Mouse (Mus musculus) ES-CJ7 (cell line): ENCODE measurements around the gene Prkg2.

Experiments used
- DNase-seq: peaks from one replicate; pipeline ENCODE4 v3.0.0; 2011; ENCODE audit warnings: low read depth, low spot score

Gene Prkg2

GRCm38 (mm10) chr5:98975877-98976672 lies 61.1 kb downstream of the Prkg2 start:
- DNase-seq, result no peak

DNA sequence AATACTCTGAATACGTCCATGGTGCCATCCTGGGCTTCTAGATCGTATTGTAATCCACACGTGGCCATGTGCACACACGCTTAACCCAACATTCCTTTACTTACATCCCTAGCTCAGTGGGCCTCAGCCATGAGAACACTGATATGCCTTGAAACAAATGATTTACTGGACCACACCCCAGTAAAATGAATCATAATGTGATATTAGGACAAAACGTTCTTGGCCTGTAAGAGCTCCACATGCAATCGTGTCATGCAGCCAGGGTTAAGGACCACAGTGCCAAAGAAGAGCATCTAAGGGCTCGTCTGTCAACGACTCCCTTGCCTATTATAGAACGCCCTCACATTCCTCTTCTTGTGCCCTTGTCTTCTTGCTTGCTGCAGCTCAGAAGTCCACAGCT lies 70.5 kb downstream of the Prkg2 start:
- DNase-seq, result no peak

DNA sequence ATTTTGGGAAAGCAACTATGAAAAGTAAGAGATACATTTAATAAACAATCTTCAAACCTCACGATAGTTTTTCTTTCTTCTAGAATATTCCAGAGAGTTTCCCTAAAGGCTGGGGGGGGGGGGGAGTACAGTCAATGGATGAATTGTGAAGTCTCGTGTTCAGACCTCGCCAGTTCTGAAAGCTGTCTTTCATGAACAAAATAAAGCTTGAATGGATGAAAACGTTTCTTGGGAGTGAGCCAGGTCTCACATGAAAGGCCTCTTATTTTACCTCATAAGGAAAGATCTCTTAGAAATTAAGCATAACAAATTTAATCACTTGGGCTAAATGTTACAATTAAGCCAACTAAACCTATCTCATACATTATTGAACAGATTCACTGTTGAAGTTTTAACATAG lies 72.0 kb downstream of the Prkg2 start:
- DNase-seq, result no peak

GRCm38 (mm10) chr5:98964367-98964766 lies 72.8 kb downstream of the Prkg2 start:
- no peak for DNase-seq

DNA sequence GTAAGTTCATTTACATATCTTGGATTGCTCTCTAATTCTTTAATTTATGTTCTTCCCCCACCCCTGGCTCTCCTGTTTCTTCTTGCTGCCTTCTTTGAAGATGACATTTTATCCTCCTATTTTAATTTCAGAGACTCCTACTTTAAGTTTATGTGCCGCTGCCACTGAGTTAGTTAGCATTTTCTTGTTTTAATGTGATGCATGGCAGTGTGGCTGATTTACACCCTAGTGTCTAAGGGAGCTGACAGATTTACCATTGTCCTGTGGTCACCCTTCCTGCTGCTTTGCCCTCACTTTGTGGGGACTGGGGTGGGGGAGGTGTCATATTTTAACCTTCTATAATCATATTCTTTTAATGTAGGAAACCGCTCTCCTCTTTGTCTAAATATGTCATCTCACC lies 74.7 kb downstream of the Prkg2 start:
- DNase-seq, result no peak

DNA sequence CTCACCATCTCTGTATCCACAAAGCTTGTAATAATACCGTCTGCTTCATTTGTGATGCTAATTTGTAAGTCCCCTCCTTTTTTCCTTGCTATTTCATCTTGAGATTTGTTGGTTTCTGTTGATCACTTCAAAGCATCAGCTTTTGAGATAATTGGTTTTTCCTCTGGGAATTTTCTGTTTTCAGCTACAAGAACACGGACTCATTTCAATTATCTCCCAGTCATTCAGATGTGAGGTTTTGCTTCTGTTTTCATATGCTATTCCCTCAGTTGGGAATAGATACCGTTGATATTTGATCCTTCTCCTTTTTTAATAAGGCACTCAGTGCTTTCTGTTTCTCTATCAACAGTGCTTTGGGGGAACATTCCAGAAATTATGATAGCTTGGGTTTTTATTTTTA lies 81.6 kb downstream of the Prkg2 start:
- DNase-seq, result no peak

- DNase-seq, result peak; percentile 17
These were observed 83.8 kb downstream of the Prkg2 start for GRCm38 (mm10) chr5:98953386-98953785.

DNA sequence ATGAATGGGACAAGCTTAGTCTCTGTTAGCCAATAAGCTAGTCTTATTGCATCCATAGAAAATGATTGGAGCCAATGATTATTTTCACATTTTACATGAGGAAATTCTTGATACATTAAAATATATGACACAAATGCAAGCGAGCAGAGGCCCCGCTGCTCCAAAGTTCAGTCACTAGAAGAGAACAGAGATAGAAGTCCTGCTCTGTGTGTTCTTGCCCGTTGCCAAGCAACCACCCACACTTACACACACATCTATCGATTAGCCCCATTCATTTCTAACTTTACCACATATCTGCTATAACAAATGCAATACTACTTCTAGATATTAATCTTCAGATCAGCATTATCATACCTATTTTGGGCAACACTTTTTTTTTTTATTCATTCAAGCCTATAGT lies 85.6 kb downstream of the Prkg2 start:
- DNase-seq, result no peak

GRCm38 (mm10) chr5:98950495-98951092 lies 86.6 kb downstream of the Prkg2 start:
- DNase-seq, result no peak

DNA sequence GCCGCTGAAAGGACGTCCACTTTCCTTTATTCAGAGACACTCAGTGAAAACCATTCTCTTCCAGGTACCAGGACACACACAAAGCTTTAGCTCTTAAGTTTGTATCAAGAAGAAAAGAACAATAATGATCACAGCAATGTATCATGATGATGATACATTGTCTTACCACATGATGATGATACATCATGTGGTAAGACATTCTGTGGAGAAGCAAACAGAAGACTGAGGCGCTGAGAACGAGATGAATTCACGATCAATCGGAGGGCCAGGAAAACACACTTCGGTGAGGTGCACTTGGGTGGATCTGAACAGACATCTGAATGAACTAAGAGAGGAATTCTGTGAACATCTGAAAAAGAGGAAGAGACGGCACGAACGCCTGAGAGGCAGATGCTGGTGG lies 87.4 kb downstream of the Prkg2 start:
- DNase-seq, result no peak

- no peak for DNase-seq
These were observed 90.5 kb downstream of the Prkg2 start for GRCm38 (mm10) chr5:98946656-98947055.

- no peak for DNase-seq
These were observed 91.0 kb downstream of the Prkg2 start for GRCm38 (mm10) chr5:98946117-98946620.

DNA sequence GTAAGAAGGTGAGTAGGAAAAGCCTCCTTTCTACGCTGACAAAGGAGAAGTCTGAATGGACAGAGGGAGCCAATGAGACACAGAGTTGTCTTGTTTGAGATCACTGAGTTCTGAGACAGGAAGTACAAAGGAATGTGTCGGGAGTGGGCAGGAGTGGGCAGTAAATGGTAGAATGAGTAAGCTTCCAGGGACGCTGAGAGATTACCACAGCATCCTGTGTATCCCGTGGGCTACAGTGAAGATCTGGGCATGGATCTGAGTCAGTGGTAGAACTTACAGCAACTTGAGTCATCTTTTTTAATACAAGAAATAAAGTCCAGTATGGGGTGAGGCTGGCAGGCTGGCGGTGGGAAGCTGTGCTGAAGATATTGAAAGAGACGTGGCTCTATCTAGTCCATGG lies 93.4 kb downstream of the Prkg2 start:
- DNase-seq, result no peak

DNA sequence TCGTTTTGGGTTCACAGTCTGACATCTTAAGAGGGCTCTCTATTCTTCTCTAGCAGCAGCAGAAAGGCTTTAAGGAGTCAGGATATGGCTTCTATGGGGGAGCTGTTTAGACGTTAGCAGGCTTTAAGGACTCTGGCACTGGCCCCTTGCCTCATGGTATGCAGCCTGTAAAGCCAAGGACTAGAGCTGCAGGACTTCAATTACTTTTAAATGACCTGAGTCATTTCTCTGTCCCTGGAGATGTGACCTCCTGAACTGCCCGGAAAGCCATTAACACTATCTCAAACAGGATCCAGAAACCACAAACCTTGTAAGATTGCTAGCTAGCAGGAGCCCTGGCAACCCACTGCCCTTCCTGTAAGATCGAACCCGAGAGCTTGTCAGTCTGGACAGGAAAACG lies 96.4 kb downstream of the Prkg2 start:
- DNase-seq, result no peak

- DNase-seq, result no peak
These were observed 97.4 kb downstream of the Prkg2 start for GRCm38 (mm10) chr5:98939631-98940208.

GRCm38 (mm10) chr5:98939116-98939515 lies 98.0 kb downstream of the Prkg2 start:
- DNase-seq, result no peak

- no peak for DNase-seq
These were observed 99.3 kb downstream of the Prkg2 start for GRCm38 (mm10) chr5:98937879-98938278.

DNA sequence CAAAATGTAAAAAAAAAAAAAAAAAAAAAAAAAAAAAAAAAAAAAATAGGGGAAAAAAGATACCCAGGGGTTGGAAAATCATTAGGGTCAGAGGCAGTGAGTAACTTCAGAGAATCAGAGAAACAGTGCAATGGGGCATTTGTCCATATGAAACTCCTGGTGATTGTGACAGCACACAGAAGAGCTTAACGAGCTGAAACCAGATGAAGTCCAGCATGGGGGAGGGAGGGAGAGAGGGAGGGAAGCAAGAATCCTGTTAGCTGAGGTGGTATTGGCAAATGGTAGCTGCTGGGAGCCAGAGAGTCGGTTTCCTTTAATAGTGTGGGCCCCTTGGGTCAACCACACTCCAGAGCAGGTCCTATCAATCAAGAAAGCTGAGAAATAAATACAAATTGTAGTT lies 100.5 kb downstream of the Prkg2 start:
- DNase-seq, result no peak

DNA sequence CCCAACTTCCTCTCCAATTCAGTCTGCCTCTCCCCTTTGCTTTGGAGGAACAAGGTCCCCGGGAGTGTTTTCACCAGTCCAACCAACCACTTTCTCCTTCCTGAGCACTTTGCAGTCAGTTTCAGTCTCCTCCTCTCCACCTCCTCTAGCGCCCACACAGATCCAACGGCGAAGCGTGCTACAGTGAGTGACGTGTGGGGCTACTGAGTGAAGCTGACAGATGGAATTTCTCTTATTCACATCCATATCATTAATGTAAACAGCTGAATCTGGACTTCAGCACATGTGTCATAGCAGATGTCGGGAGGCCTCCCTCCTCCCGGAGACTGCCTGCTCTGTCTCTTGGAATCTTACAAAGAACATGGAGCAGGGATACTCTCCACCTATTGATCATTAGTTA lies 101.2 kb downstream of the Prkg2 start:
- no peak for DNase-seq

DNA sequence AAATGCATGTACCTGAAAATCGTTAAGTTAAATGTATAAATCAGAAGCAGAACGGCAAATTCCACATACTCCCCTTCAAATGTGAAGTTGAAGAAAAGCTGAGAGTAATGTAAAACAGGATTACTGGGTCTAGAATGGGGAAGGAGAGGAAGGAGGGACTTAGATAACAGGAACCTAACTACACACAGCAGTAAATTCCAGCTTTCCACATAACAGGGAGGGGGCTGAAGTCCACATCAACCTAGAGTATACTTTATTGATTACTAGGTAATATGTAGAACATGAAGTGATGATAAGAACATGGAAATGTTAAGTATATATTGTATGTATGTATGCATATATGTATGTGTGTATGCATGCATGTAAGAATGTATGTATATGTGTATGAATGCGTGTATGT lies 114.2 kb downstream of the Prkg2 start:
- no peak for DNase-seq

GRCm38 (mm10) chr5:98921608-98922007 lies 115.5 kb downstream of the Prkg2 start:
- peak; percentile 81 for DNase-seq

GRCm38 (mm10) chr5:98918716-98919115 lies 118.4 kb downstream of the Prkg2 start:
- peak; percentile 55 for DNase-seq

DNA sequence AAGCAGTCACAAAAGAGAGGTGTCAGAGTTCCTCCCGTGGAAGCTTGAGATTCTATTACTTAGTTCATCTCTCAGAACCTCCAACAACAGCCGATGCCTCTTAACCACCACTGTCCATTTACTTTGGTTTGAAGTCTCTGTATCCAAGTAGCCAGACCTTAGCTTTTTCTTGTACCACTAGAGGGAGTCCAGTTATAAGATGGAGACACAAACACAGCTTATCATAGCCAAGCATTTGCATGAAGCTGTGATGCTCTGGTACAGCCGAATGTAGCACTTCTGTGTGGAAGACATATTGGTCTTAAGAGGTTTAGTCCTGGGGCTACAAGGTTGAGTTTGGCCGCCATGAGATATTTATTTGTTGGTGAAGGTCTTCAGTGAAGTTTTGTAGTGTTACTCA lies 134.8 kb downstream of the Prkg2 start:
- DNase-seq, result peak; percentile 66
